ENCODE assay signal across 8 mouse cellular contexts in genomic region chr19:8742176-8742575, GRCm38 (mm10). TPM values are rescaled to one million over a fixed set of nuclear protein-coding genes. Genes with fewer than 3 reads are reported as not detected.
DNase-seq lines count a peak whose midpoint lies in the region; ATAC-seq lines count a peak whose summit lies in the region.

No protein-coding gene starts in this region.

- peak overlapping the region; percentile 95 for H3K27ac ChIP-seq in limb, embryonic 10.5 days
- peak overlapping the region; percentile 97 for H3K27ac ChIP-seq in neural tube, embryonic 15.5 days (replicated peaks)

- peaks cover 84% of the 10 kb centered on the region for H3K36me3 ChIP-seq in limb, embryonic 10.5 days
- H3K36me3 ChIP-seq in neural tube, embryonic 15.5 days = peaks cover 56% of the 10 kb centered on the region

- no peak for ATAC-seq in neural tube, embryonic 15.5 days (ENCODE audit: low FRiP score)

- peak overlapping the region; percentile 96 for H3K4me2 ChIP-seq in neural tube, embryonic 15.5 days

- no peaks in the 10 kb centered on the region for H3K9me3 ChIP-seq in limb, embryonic 10.5 days (replicated peaks)
- H3K9me3 ChIP-seq in neural tube, embryonic 15.5 days (replicated peaks) = no peaks in the 10 kb centered on the region

- peak overlapping the region; percentile 66 for H3K9ac ChIP-seq in neural tube, embryonic 15.5 days (replicated peaks)

- DNase-seq in cerebellum, adult 11-12 months = peak; percentile 56
- no peak for DNase-seq in cerebellum, adult 8-10 months
- peak; percentile 42 to 47 for DNase-seq in spleen, postnatal 10 days (ENCODE audit: low spot score in 2 of 2)
- no peak for DNase-seq in spleen, postnatal 36 days (ENCODE audit: low spot score in 2 of 2)
- DNase-seq in limb, embryonic 10.5 days (ENCODE audit: low spot score) = no peak
- DNase-seq in right cerebral cortex, adult 18-20 months = no peak
- no peak for DNase-seq in left cerebral cortex, adult 18-20 months (ENCODE audit: low spot score in 2 of 2)

- H3K4me1 ChIP-seq in limb, embryonic 10.5 days = peaks cover 21% of the 10 kb centered on the region
- H3K4me1 ChIP-seq in neural tube, embryonic 15.5 days = peaks cover 32% of the 10 kb centered on the region

- H3K4me3 ChIP-seq in limb, embryonic 10.5 days = peak overlapping the region; percentile 87
- H3K4me3 ChIP-seq in neural tube, embryonic 15.5 days (replicated peaks) = peak overlapping the region; percentile 74

- H3K27me3 ChIP-seq in limb, embryonic 10.5 days (ENCODE audit: low read depth, poor library complexity, severe bottlenecking) = no peaks in the 10 kb centered on the region
- no peaks in the 10 kb centered on the region for H3K27me3 ChIP-seq in neural tube, embryonic 15.5 days (replicated peaks)

- WGBS in limb, embryonic 10.5 days = 20% methylated on average over 14 of the region's 14 CpGs
- 21% methylated on average over 14 of the region's 14 CpGs for WGBS in neural tube, embryonic 15.5 days

RNA-seq across cellular contexts. Expression of gene Stx5a, which starts 1.0 kb away (rescaled TPM):
- polyA plus RNA-seq in limb, embryonic 10.5 days (2016; fragmentation: Nextera tagmentation; extraction: Ambion mirVana) = 99.3 and 134 TPM in 2 replicates
- 124 and 127 TPM in 2 replicates for polyA plus RNA-seq in neural tube, embryonic 15.5 days (2015; fragmentation: Nextera tagmentation; extraction: Ambion mirVana)
- 10 to 100 TPM; 70.1 to 72.7 TPM for total RNA-seq in left cerebral cortex, adult 18-20 months (2021)

RNA-seq across cellular contexts. Expression of gene 1700092M07Rik, which starts 1.7 kb away (rescaled TPM):
- polyA plus RNA-seq in limb, embryonic 10.5 days (2016; fragmentation: Nextera tagmentation; extraction: Ambion mirVana) = 2.8 and 3.1 TPM in 2 replicates
- 1.5 and 2.2 TPM in 2 replicates for polyA plus RNA-seq in neural tube, embryonic 15.5 days (2015; fragmentation: Nextera tagmentation; extraction: Ambion mirVana)
- 1 to 10 TPM in 1 of 2 experiments, under 1 TPM in 1; 0.94 to 1.5 TPM for total RNA-seq in left cerebral cortex, adult 18-20 months (2021)

RNA-seq across cellular contexts. Expression of gene Wdr74, which starts 6.5 kb away (rescaled TPM):
- polyA plus RNA-seq in limb, embryonic 10.5 days (2016; fragmentation: Nextera tagmentation; extraction: Ambion mirVana) = 121 and 145 TPM in 2 replicates
- polyA plus RNA-seq in neural tube, embryonic 15.5 days (2015; fragmentation: Nextera tagmentation; extraction: Ambion mirVana) = 91.0 and 95.2 TPM in 2 replicates
- total RNA-seq in left cerebral cortex, adult 18-20 months (2021) = 10 to 100 TPM; 46.9 to 50.5 TPM

RNA-seq across cellular contexts. Expression of gene Nxf1, which starts 14.7 kb away (rescaled TPM):
- 257 and 273 TPM in 2 replicates for polyA plus RNA-seq in limb, embryonic 10.5 days (2016; fragmentation: Nextera tagmentation; extraction: Ambion mirVana)
- polyA plus RNA-seq in neural tube, embryonic 15.5 days (2015; fragmentation: Nextera tagmentation; extraction: Ambion mirVana) = 127 and 140 TPM in 2 replicates
- total RNA-seq in left cerebral cortex, adult 18-20 months (2021) = 10 to 100 TPM; 78.1 to 88.5 TPM

RNA-seq across cellular contexts. Expression of gene Slc3a2, which starts 19.0 kb away (rescaled TPM):
- polyA plus RNA-seq in limb, embryonic 10.5 days (2016; fragmentation: Nextera tagmentation; extraction: Ambion mirVana) = 119 and 128 TPM in 2 replicates
- polyA plus RNA-seq in neural tube, embryonic 15.5 days (2015; fragmentation: Nextera tagmentation; extraction: Ambion mirVana) = 158 and 159 TPM in 2 replicates
- total RNA-seq in left cerebral cortex, adult 18-20 months (2021) = 100 to 1,000 TPM; 148 to 152 TPM

Comparison
In these comparisons a context has a peak if more than half of its experiments do, and no peak if none do; other contexts are left out.
1. DNase-seq: peak in cerebellum, adult 11-12 months (single experiment) and spleen, postnatal 10 days (2 of 2); none in cerebellum, adult 8-10 months (single experiment), spleen, postnatal 36 days (0 of 2), limb, embryonic 10.5 days (single experiment), right cerebral cortex, adult 18-20 months (single experiment) and left cerebral cortex, adult 18-20 months (0 of 2).